Mouse (Mus musculus) brain, embryonic 18.5 days (tissue): ENCODE measurements at regions not wholly inside any gene's neighbourhood (a gene's known extent, or its start where the extent isn't known, plus 50 kb on each side); places are given as distances from the start of the nearest gene placed in this dataset.

Experiments used
- DNase-seq: peaks from one replicate; pipeline ENCODE4 v3.0.0-alpha.2; 2012; ENCODE audit warnings: low read depth, low spot score

GRCm38 (mm10) chr16:10098511-10098910 is 71.5 kb upstream of the Rpl39l start:
- no peak for DNase-seq

GRCm38 (mm10) chr16:10088461-10089353 is 81.3 kb upstream of the Rpl39l start:
- DNase-seq = no peak

- DNase-seq = no peak
Measured at GRCm38 (mm10) chr16:10086341-10086740, 83.7 kb upstream of the Rpl39l start.

GRCm38 (mm10) chr16:10085429-10085828 is 84.6 kb upstream of the Rpl39l start:
- DNase-seq = no peak

- no peak for DNase-seq
Measured at GRCm38 (mm10) chr16:10081751-10082150, 86.4 kb upstream of the Grin2a start.

GRCm38 (mm10) chr16:10080121-10080679 is 84.8 kb upstream of the Grin2a start:
- DNase-seq = no peak

GRCm38 (mm10) chr16:10073158-10073557 is 77.8 kb upstream of the Grin2a start:
- DNase-seq = peak; percentile 34

GRCm38 (mm10) chr16:10063491-10063890 is 68.1 kb upstream of the Grin2a start:
- no peak for DNase-seq

- no peak for DNase-seq
Measured at GRCm38 (mm10) chr16:10058094-10058493, 62.7 kb upstream of the Grin2a start.
